In genomic region chr4:79884116-79884515, GRCm38 (mm10) we compare ENCODE assay signal across 19 mouse cellular contexts.
"Had no signal": no experiment of that assay in that cellular context is flagged by ENCODE, and none has a peak within 500 bp of the region (broad histone marks: within the 10 kb centered on the region; RNA-seq: fewer than 3 reads in every experiment).

No protein-coding gene starts in this region.

- DNase-seq: lung, adult 18-20 months; lung, embryonic 14.5 days; lung, postnatal 10 days; lung, postnatal 4 days; midbrain, embryonic 14.5 days; retina, postnatal 1 day; right cerebral cortex, adult 18-20 months; right cerebral cortex, postnatal 14 days; thymus, adult 2 months; thymus, postnatal 25 days; thymus, postnatal 4 days had no signal

- H3K27ac ChIP-seq: midbrain, embryonic 10.5 days; midbrain, embryonic 12.5 days; neural tube, embryonic 13.5 days; neural tube, embryonic 15.5 days; stomach, embryonic 15.5 days; stomach, postnatal 0 days had no signal

- H3K9ac ChIP-seq: lung, embryonic 14.5 days; midbrain, embryonic 12.5 days; neural tube, embryonic 13.5 days; neural tube, embryonic 15.5 days; stomach, embryonic 15.5 days had no signal

- H3K4me1 ChIP-seq: midbrain, embryonic 10.5 days; midbrain, embryonic 12.5 days; neural tube, embryonic 13.5 days; neural tube, embryonic 15.5 days; stomach, embryonic 15.5 days had no signal

- ATAC-seq: midbrain, embryonic 16.5 days had no signal

- H3K36me3 ChIP-seq: midbrain, embryonic 10.5 days; midbrain, embryonic 12.5 days; neural tube, embryonic 13.5 days; neural tube, embryonic 15.5 days; stomach, embryonic 15.5 days had no signal

- H3K27me3 ChIP-seq: midbrain, embryonic 12.5 days; neural tube, embryonic 13.5 days; neural tube, embryonic 15.5 days; stomach, embryonic 15.5 days had no signal

- H3K9me3 ChIP-seq: midbrain, embryonic 10.5 days; midbrain, embryonic 12.5 days; neural tube, embryonic 13.5 days; neural tube, embryonic 15.5 days; stomach, embryonic 15.5 days had no signal

- H3K4me3 ChIP-seq: midbrain, embryonic 10.5 days; midbrain, embryonic 12.5 days; myocyte; neural tube, embryonic 13.5 days; neural tube, embryonic 15.5 days; stomach, embryonic 15.5 days had no signal
